Mouse (Mus musculus) hindbrain, embryonic 11.5 days (tissue): ENCODE measurements around the gene Pfkfb3. TPM values are rescaled to one million over a fixed set of nuclear protein-coding genes. Genes with fewer than 3 reads are reported as not detected.

Source experiments
- ATAC-seq: fragments of 200-750 bp; cut with Nextera tagmentation; 2 replicates; pipeline ENCODE4 v1.8.0; 2017; ENCODE audit warnings: mild to moderate bottlenecking, moderate TSS enrichment, moderate library complexity; ENCODE audit not compliant: low FRiP score
- DNase-seq: peaks from one replicate; pipeline ENCODE4 v3.0.0-alpha.2; 2015; ENCODE audit warnings: low spot score
- H3K27ac ChIP-seq: fragments of 300-500 bp; sonication (generic); 2 replicates; pipeline ENCODE4 v1.5.1; 2014; ENCODE audit warnings: mild to moderate bottlenecking, low read depth, low read length
- H3K27me3 ChIP-seq: fragments of 300-500 bp; sonication (generic); 2 replicates; pipeline ENCODE4 v1.6.1; 2014; ENCODE audit warnings: mild to moderate bottlenecking, low read length, moderate library complexity, mixed read lengths; ENCODE audit not compliant: control insufficient read depth, insufficient read depth
- H3K36me3 ChIP-seq: fragments of 300-500 bp; sonication (generic); 2 replicates; pipeline ENCODE4 v1.6.1; 2014; ENCODE audit warnings: mild to moderate bottlenecking, low read length, moderate library complexity, mixed read lengths; ENCODE audit not compliant: control insufficient read depth, insufficient read depth
- H3K4me1 ChIP-seq: fragments of 300-500 bp; sonication (generic); replicated peaks from 2 replicates; pipeline ENCODE4 v1.6.1; 2014; ENCODE audit warnings: low read length, mixed read lengths; ENCODE audit not compliant: control insufficient read depth, insufficient read depth
- H3K4me2 ChIP-seq: fragments of 300-500 bp; sonication (generic); replicated peaks from 2 replicates; pipeline ENCODE4 v1.6.1; 2014; ENCODE audit warnings: mild to moderate bottlenecking, low read depth, low read length
- H3K4me3 ChIP-seq: fragments of 300-500 bp; sonication (generic); 2 replicates; pipeline ENCODE4 v1.5.1; 2014; ENCODE audit warnings: low read depth, low read length
- H3K9ac ChIP-seq: fragments of 300-500 bp; sonication (generic); 2 replicates; pipeline ENCODE4 v1.6.1; 2014; ENCODE audit warnings: low read depth, low read length
- H3K9me3 ChIP-seq: fragments of 300-500 bp; sonication (generic); 2 replicates; pipeline ENCODE4 v1.6.1; 2016; ENCODE audit warnings: low read length; ENCODE audit not compliant: control insufficient read depth
- WGBS: fragments of 180-500 bp; shearing (Covaris S2); extraction: QIAGEN DNeasy Blood & Tissue Kit; methylation state at CpG from one replicate; pipeline ENCODE4 v1.1.7; 2014; 5-methylcytosine and 5-hydroxymethylcytosine counted together
- polyA plus RNA-seq: library from polyadenylated mRNA; unstranded; fragments of >200 nt; fragmentation: Nextera tagmentation; extraction: Ambion mirVana; gene quantifications from 2 replicates; pipeline ENCODE4 v1.2.1, GENCODE M21; 2014

Pfkfb3 gene
- polyA plus RNA-seq, 1 experiment from 2014 or later: 19.3 TPM

GRCm38 (mm10) chr2:11502901-11503431 is 50.9 kb downstream of the Pfkfb3 start:
- under 1% methylated on average over 38 of the region's 39 CpGs for WGBS
- DNase-seq: peak; percentile 79
- no peak overlapping the region for H3K27ac ChIP-seq

GRCm38 (mm10) chr2:11502255-11502765 is 51.6 kb downstream of the Pfkfb3 start:
- Histone ChIP-seq H3K9ac (peak overlapping the region; percentile 80; the same call in 1 of the 2 replicates), H3K4me2 (peak overlapping the region; percentile 86), H3K9me3 (no peaks in the 10 kb centered on the region), H3K4me1 (peaks cover 2% of the 10 kb centered on the region; the same call in 1 of the 2 replicates), H3K4me3 (peak overlapping the region; percentile 67), H3K36me3 (no peaks in the 10 kb centered on the region), H3K27me3 (peaks cover 10% of the 10 kb centered on the region; the same call in 1 of the 2 replicates), H3K27ac (0 out of 2 replicates have a peak overlapping the region, but pooled peaks have one; percentile 17)
- ATAC-seq: peak; percentile 26
- no peak for DNase-seq
- 1% methylated on average over 15 of the region's 15 CpGs for WGBS

More at GRCm38 (mm10) chr2:11502901-11503431, 50.9 kb downstream of the Pfkfb3 start:
- Histone ChIP-seq H3K36me3 (no peaks in the 10 kb centered on the region), H3K27me3 (peaks cover 10% of the 10 kb centered on the region; the same call in 1 of the 2 replicates), H3K4me2 (peak overlapping the region; percentile 86), H3K9ac (peak overlapping the region; percentile 64), H3K4me1 (peaks cover 2% of the 10 kb centered on the region; the same call in 1 of the 2 replicates), H3K9me3 (no peaks in the 10 kb centered on the region), H3K4me3 (peak overlapping the region; percentile 67)
- peak; percentile 41; the same call in 1 of the 2 replicates for ATAC-seq

GRCm38 (mm10) chr2:11501301-11502254 is 52.3 kb downstream of the Pfkfb3 start:
- under 1% methylated on average over 72 of the region's 76 CpGs for WGBS
- H3K27ac ChIP-seq: peak overlapping the region; percentile 87
- H3K4me2 ChIP-seq: peak overlapping the region; percentile 86
- H3K4me3 ChIP-seq: peak overlapping the region; percentile 67
- H3K9me3 ChIP-seq: no peaks in the 10 kb centered on the region
- peak overlapping the region; percentile 80 for H3K9ac ChIP-seq
- H3K36me3 ChIP-seq: no peaks in the 10 kb centered on the region
- DNase-seq (peak; percentile 95), ATAC-seq (peak; percentile 89)
- peaks cover 2% of the 10 kb centered on the region; the same call in 1 of the 2 replicates for H3K4me1 ChIP-seq
- H3K27me3 ChIP-seq: peaks cover 10% of the 10 kb centered on the region; the same call in 1 of the 2 replicates

- ATAC-seq (peak; percentile 20), DNase-seq (no peak)
- WGBS: 4% methylated on average over 8 of the region's 8 CpGs
- peaks cover 2% of the 10 kb centered on the region; the same call in 1 of the 2 replicates for H3K4me1 ChIP-seq
- H3K36me3 ChIP-seq: no peaks in the 10 kb centered on the region
- H3K9ac ChIP-seq: peak overlapping the region; percentile 80
- peaks cover 10% of the 10 kb centered on the region; the same call in 1 of the 2 replicates for H3K27me3 ChIP-seq
- H3K4me3 ChIP-seq: peak overlapping the region; percentile 67
- no peak overlapping the region for H3K27ac ChIP-seq
- no peaks in the 10 kb centered on the region for H3K9me3 ChIP-seq
- peak overlapping the region; percentile 86 for H3K4me2 ChIP-seq
Measured at GRCm38 (mm10) chr2:11500666-11501065, 53.2 kb downstream of the Pfkfb3 start.

GRCm38 (mm10) chr2:11496601-11497031 is 57.3 kb downstream of the Pfkfb3 start:
- ATAC-seq: no peak
- H3K9ac ChIP-seq: no peak overlapping the region
- 84% methylated on average over 3 of the region's 3 CpGs for WGBS

GRCm38 (mm10) chr2:11494841-11495255 is 59.0 kb downstream of the Pfkfb3 start:
- Histone ChIP-seq H3K4me1 (no peaks in the 10 kb centered on the region; the same call in 1 of the 2 replicates), H3K4me3 (no peak overlapping the region), H3K36me3 (peaks cover 9% of the 10 kb centered on the region; the same call in 1 of the 2 replicates), H3K27me3 (no peaks in the 10 kb centered on the region; the same call in 1 of the 2 replicates), H3K4me2 (no peak overlapping the region), H3K9me3 (no peaks in the 10 kb centered on the region), H3K27ac (no peak overlapping the region), H3K9ac (no peak overlapping the region)
- DNase-seq (no peak), ATAC-seq (no peak)
- WGBS: 65% methylated on average over 7 of the region's 7 CpGs

More at GRCm38 (mm10) chr2:11496601-11497031, 57.3 kb downstream of the Pfkfb3 start:
- Histone ChIP-seq H3K4me2 (no peak overlapping the region), H3K27ac (no peak overlapping the region), H3K36me3 (peaks cover 9% of the 10 kb centered on the region; the same call in 1 of the 2 replicates), H3K4me3 (no peak overlapping the region), H3K27me3 (no peaks in the 10 kb centered on the region; the same call in 1 of the 2 replicates), H3K4me1 (no peaks in the 10 kb centered on the region; the same call in 1 of the 2 replicates), H3K9me3 (no peaks in the 10 kb centered on the region)
- DNase-seq: no peak

GRCm38 (mm10) chr2:11492855-11493254 is 61.0 kb downstream of the Pfkfb3 start:
- H3K4me1 ChIP-seq: no peaks in the 10 kb centered on the region
- no peaks in the 10 kb centered on the region for H3K9me3 ChIP-seq
- WGBS: 92% methylated on average over 5 of the region's 5 CpGs
- no peak overlapping the region for H3K27ac ChIP-seq
- no peaks in the 10 kb centered on the region; the same call in 1 of the 2 replicates for H3K27me3 ChIP-seq
- no peak overlapping the region for H3K4me3 ChIP-seq
- no peak for DNase-seq
- no peak overlapping the region for H3K9ac ChIP-seq
- no peak overlapping the region for H3K4me2 ChIP-seq
- peaks cover 16% of the 10 kb centered on the region; the same call in 1 of the 2 replicates for H3K36me3 ChIP-seq
- ATAC-seq: no peak

GRCm38 (mm10) chr2:11491471-11491870 is 62.4 kb downstream of the Pfkfb3 start:
- no peak overlapping the region for H3K27ac ChIP-seq
- DNase-seq: no peak
- WGBS: 78% methylated on average over 3 of the region's 3 CpGs
- H3K4me2 ChIP-seq: no peak overlapping the region
- no peak overlapping the region for H3K9ac ChIP-seq
- ATAC-seq: no peak
- H3K4me3 ChIP-seq: no peak overlapping the region
- H3K27me3 ChIP-seq: no peaks in the 10 kb centered on the region; the same call in 1 of the 2 replicates
- no peaks in the 10 kb centered on the region for H3K9me3 ChIP-seq
- peaks cover 16% of the 10 kb centered on the region; the same call in 1 of the 2 replicates for H3K36me3 ChIP-seq
- no peaks in the 10 kb centered on the region for H3K4me1 ChIP-seq
